Comparison of ENCODE assay signal across 33 mouse cellular contexts in genomic region chr4:99087760-99088485, GRCm38 (mm10). TPM values are rescaled to one million over a fixed set of nuclear protein-coding genes. Genes with fewer than 3 reads are reported as not detected.
DNase-seq lines count a peak whose midpoint lies in the region; ATAC-seq lines count a peak whose summit lies in the region.
"Had no signal": no experiment of that assay in that cellular context is flagged by ENCODE, and none has a peak within 500 bp of the region (broad histone marks: within the 10 kb centered on the region; RNA-seq: fewer than 3 reads in every experiment).

No protein-coding gene starts in this region.

- H3K4me1 ChIP-seq in liver, embryonic 15.5 days (replicated peaks) = peaks cover 8% of the 10 kb centered on the region; the same call in 1 of the 2 replicates
- peaks cover 8% of the 10 kb centered on the region for H3K4me1 ChIP-seq in kidney, embryonic 15.5 days
- H3K4me1 ChIP-seq: forebrain, embryonic 13.5 days; heart, embryonic 10.5 days; midbrain, embryonic 12.5 days; neural tube, embryonic 12.5 days had no signal

- 44% methylated on average over 17 of the region's 17 CpGs for WGBS in liver, embryonic 15.5 days (ENCODE audit: insufficient replicate concordance)
- 82% methylated on average over 17 of the region's 17 CpGs for WGBS in kidney, embryonic 15.5 days

- DNase-seq in c-Kit-positive CD71-positive TER-119-positive erythroid progenitor cells, embryonic 14.5 days (ENCODE audit: low spot score) = peak; percentile 16
- peak; percentile 12 for DNase-seq in liver
- DNase-seq in cerebellum, adult 9-11 months = no peak
- no peak for DNase-seq in embryo, embryonic 10.5 days (ENCODE audit: low spot score)
- DNase-seq in layer of hippocampus, adult 9-10 months (ENCODE audit: low spot score) = no peak
- DNase-seq: adrenal gland, postnatal 10 days; cerebellum, adult 2 months; cerebellum, postnatal 36 days; embryo, embryonic 11 days; gastrocnemius, postnatal 10 days; heart, postnatal 36 days; kidney, postnatal 25 days; lung, adult 2 months; lung, postnatal 10 days; right cerebral cortex, adult 18-20 months; spleen, adult 18-20 months; thymus, adult 18-20 months; thymus, postnatal 25 days had no signal

- peak; percentile 73 for ATAC-seq in liver, embryonic 15.5 days (ENCODE audit: insufficient read depth)
- no peak for ATAC-seq in kidney, embryonic 15.5 days (replicated peaks; ENCODE audit: low FRiP score)
- ATAC-seq: forebrain, embryonic 13.5 days; intestine, postnatal 0 days; Patski had no signal

- no peaks in the 10 kb centered on the region for H3K9me3 ChIP-seq in liver, embryonic 15.5 days (replicated peaks)
- no peaks in the 10 kb centered on the region for H3K9me3 ChIP-seq in kidney, embryonic 15.5 days (replicated peaks)
- H3K9me3 ChIP-seq: embryonic facial prominence, embryonic 13.5 days; forebrain, embryonic 13.5 days; heart, embryonic 10.5 days; hindbrain, embryonic 13.5 days; limb, embryonic 13.5 days; midbrain, embryonic 12.5 days; neural tube, embryonic 12.5 days had no signal

- H3K27me3 ChIP-seq in liver, embryonic 15.5 days = no peaks in the 10 kb centered on the region
- no peaks in the 10 kb centered on the region for H3K27me3 ChIP-seq in kidney, embryonic 15.5 days
- H3K27me3 ChIP-seq: CH12.LX; embryonic facial prominence, embryonic 13.5 days; forebrain, embryonic 13.5 days; hindbrain, embryonic 13.5 days; limb, embryonic 13.5 days; midbrain, embryonic 12.5 days; neural tube, embryonic 12.5 days; Patski had no signal

- H3K27ac ChIP-seq in liver, embryonic 15.5 days (replicated peaks) = no peak overlapping the region; the same call in 1 of the 2 replicates
- no peak overlapping the region for H3K27ac ChIP-seq in kidney, embryonic 15.5 days
- H3K27ac ChIP-seq: embryonic facial prominence, embryonic 13.5 days; forebrain, embryonic 13.5 days; heart, embryonic 10.5 days; hindbrain, embryonic 13.5 days; layer of hippocampus, adult 2 months; limb, embryonic 13.5 days; midbrain, embryonic 12.5 days; neural tube, embryonic 12.5 days had no signal

- no peaks in the 10 kb centered on the region; the same call in 1 of the 2 replicates for H3K36me3 ChIP-seq in liver, embryonic 15.5 days (replicated peaks)
- H3K36me3 ChIP-seq in kidney, embryonic 15.5 days = peaks cover 25% of the 10 kb centered on the region

- H3K4me3 ChIP-seq in liver, embryonic 15.5 days (replicated peaks) = peak overlapping the region; percentile 26
- H3K4me3 ChIP-seq in kidney, embryonic 15.5 days (replicated peaks) = no peak overlapping the region
- H3K4me3 ChIP-seq: embryonic facial prominence, embryonic 13.5 days; forebrain, embryonic 13.5 days; heart, embryonic 10.5 days; hindbrain, embryonic 13.5 days; layer of hippocampus, adult 2 months; limb, embryonic 13.5 days; midbrain, embryonic 12.5 days; myocyte; neural tube, embryonic 12.5 days had no signal

- H3K4me2 ChIP-seq in liver, embryonic 15.5 days = peak overlapping the region; percentile 55
- no peak overlapping the region for H3K4me2 ChIP-seq in kidney, embryonic 15.5 days
- H3K4me2 ChIP-seq: embryonic facial prominence, embryonic 13.5 days; forebrain, embryonic 13.5 days; hindbrain, embryonic 13.5 days; limb, embryonic 13.5 days; midbrain, embryonic 12.5 days; neural tube, embryonic 12.5 days had no signal

- H3K9ac ChIP-seq in liver, embryonic 15.5 days = no peak overlapping the region
- H3K9ac ChIP-seq in kidney, embryonic 15.5 days = no peak overlapping the region
- H3K9ac ChIP-seq: embryonic facial prominence, embryonic 13.5 days; forebrain, embryonic 13.5 days; hindbrain, embryonic 13.5 days; limb, embryonic 13.5 days; midbrain, embryonic 12.5 days; neural tube, embryonic 12.5 days had no signal

RNA-seq across cellular contexts. Expression of gene Dock7, which starts 32.8 kb away (rescaled TPM):
- polyA plus RNA-seq in liver, embryonic 15.5 days (2015; fragmentation: Nextera tagmentation; extraction: Ambion mirVana) = 8.1 and 9.5 TPM in 2 replicates
- 55.4 and 60.1 TPM in 2 replicates for polyA plus RNA-seq in kidney, embryonic 15.5 days (2015; fragmentation: Nextera tagmentation; extraction: Ambion mirVana)

RNA-seq across cellular contexts. Expression of gene Angptl3, which starts 57.2 kb away (rescaled TPM):
- 150 and 171 TPM in 2 replicates for polyA plus RNA-seq in liver, embryonic 15.5 days (2015; fragmentation: Nextera tagmentation; extraction: Ambion mirVana)
- polyA plus RNA-seq in kidney, embryonic 15.5 days (2015; fragmentation: Nextera tagmentation; extraction: Ambion mirVana) = 2.2 and 3.8 TPM in 2 replicates
- polyA plus RNA-seq: brain, embryonic 14.5 days; lung, adult 2 months; Patski had no signal

Comparison
In these comparisons a context has a peak if more than half of its experiments do, and no peak if none do; other contexts are left out.
1. DNase-seq: peak in c-Kit-positive CD71-positive TER-119-positive erythroid progenitor cells, embryonic 14.5 days (single experiment) and liver (single experiment); none in cerebellum, adult 9-11 months (single experiment), embryo, embryonic 10.5 days (single experiment) and layer of hippocampus, adult 9-10 months (single experiment).
2. RNA of gene Angptl3, which starts 57.2 kb away (polyA plus RNA-seq): 150 to 171 TPM in liver, embryonic 15.5 days; 2.2 to 3.8 TPM in kidney, embryonic 15.5 days; every median in the first group is over 10 times any median in the second.